Mouse (Mus musculus): ENCODE results near the gene Mgat4c. TPM values are rescaled to one million over a fixed set of nuclear protein-coding genes. Genes with fewer than 3 reads are reported as not detected.

Gene Mgat4c
- 0.06 TPM in 1 of 2 replicates, not detected in the other for polyA plus RNA-seq (2012; ENCODE audit: low replicate concordance)

GRCm38 (mm10) chr10:101681437-101681912 is at the start of gene Mgat4c:
TSS of gene Mgat4c (plus strand) at chr10:101681487.

